Mouse (Mus musculus) forebrain, embryonic 16.5 days (tissue): ENCODE measurements around the gene Mxd4. TPM values are rescaled to one million over a fixed set of nuclear protein-coding genes. Genes with fewer than 3 reads are reported as not detected.

ENCODE experiments used
- ATAC-seq: fragments of 200-750 bp; cut with Nextera tagmentation; 2 replicates; pipeline ENCODE4 v1.8.0; 2017; ENCODE audit warnings: mild to moderate bottlenecking, moderate library complexity
- H3K27ac ChIP-seq: fragments of 300-500 bp; sonication (generic); 2 replicates; pipeline ENCODE4 v1.5.1; 2014; ENCODE audit warnings: low read length, control low read depth
- H3K27me3 ChIP-seq: fragments of 300-500 bp; sonication (generic); replicated peaks from 2 replicates; pipeline ENCODE4 v1.6.1; 2014; ENCODE audit warnings: low read length; ENCODE audit not compliant: control insufficient read depth, insufficient read depth
- H3K36me3 ChIP-seq: fragments of 300-500 bp; sonication (generic); 2 replicates; pipeline ENCODE4 v1.6.1; 2014; ENCODE audit not compliant: control insufficient read depth, insufficient read depth
- H3K4me1 ChIP-seq: fragments of 300-500 bp; sonication (generic); replicated peaks from 2 replicates; pipeline ENCODE4 v1.6.1; 2014; ENCODE audit warnings: low read length; ENCODE audit not compliant: control insufficient read depth, insufficient read depth
- H3K4me2 ChIP-seq: fragments of 300-500 bp; sonication (generic); 2 replicates; pipeline ENCODE4 v1.6.1; 2014; ENCODE audit warnings: mild to moderate bottlenecking, low read length, control low read depth
- H3K4me3 ChIP-seq: fragments of 300-500 bp; sonication (generic); replicated peaks from 2 replicates; pipeline ENCODE4 v1.5.1; 2014; ENCODE audit warnings: mild to moderate bottlenecking, low read length, control low read depth
- H3K9ac ChIP-seq: fragments of 300-500 bp; sonication (generic); replicated peaks from 2 replicates; pipeline ENCODE4 v1.6.1; 2014; ENCODE audit warnings: low read depth, low read length, control low read depth
- H3K9me3 ChIP-seq: fragments of 300-500 bp; sonication (generic); 2 replicates; pipeline ENCODE4 v1.6.1; 2016; ENCODE audit warnings: low read length; ENCODE audit not compliant: control insufficient read depth
- WGBS: fragments of 180-500 bp; shearing (Covaris S2); extraction: QIAGEN DNeasy Blood & Tissue Kit; methylation state at CpG from one replicate; pipeline ENCODE4 v1.1.7; 2014; 5-methylcytosine and 5-hydroxymethylcytosine counted together
- polyA plus RNA-seq: library from polyadenylated mRNA; unstranded; fragments of >200 nt; fragmentation: Nextera tagmentation; extraction: Ambion mirVana; gene quantifications from 2 replicates; pipeline ENCODE4 v1.2.1, GENCODE M21; 2015

The Mxd4 gene
- polyA plus RNA-seq, 1 experiment from 2014 or later = 47.2 TPM

- ATAC-seq = no peak
- Histone ChIP-seq H3K4me1 (peaks cover 28% of the 10 kb centered on the region), H3K9ac (no peak overlapping the region), H3K4me2 (no peak overlapping the region), H3K36me3 (no peaks in the 10 kb centered on the region), H3K9me3 (no peaks in the 10 kb centered on the region), H3K27ac (no peak overlapping the region), H3K27me3 (0 out of 2 replicates have a peak, but pooled peaks cover 2% of the 10 kb centered on the region), H3K4me3 (no peak overlapping the region)
- WGBS = 75% methylated on average over 1 of the region's 1 CpGs
These were observed 2.0 kb upstream of the Mxd4 start for GRCm38 (mm10) chr5:34189521-34189920.

GRCm38 (mm10) chr5:34188856-34189255 is 1.3 kb upstream of the Mxd4 start:
- no peaks in the 10 kb centered on the region for H3K36me3 ChIP-seq
- no peak for ATAC-seq
- no peak overlapping the region for H3K4me2 ChIP-seq
- no peak overlapping the region for H3K9ac ChIP-seq
- H3K27me3 ChIP-seq = 0 out of 2 replicates have a peak, but pooled peaks cover 2% of the 10 kb centered on the region
- no peak overlapping the region for H3K27ac ChIP-seq
- WGBS = 78% methylated on average over 2 of the region's 2 CpGs
- H3K9me3 ChIP-seq = no peaks in the 10 kb centered on the region
- peaks cover 34% of the 10 kb centered on the region for H3K4me1 ChIP-seq
- no peak overlapping the region for H3K4me3 ChIP-seq

- Histone ChIP-seq H3K36me3 (no peaks in the 10 kb centered on the region), H3K27me3 (0 out of 2 replicates have a peak, but pooled peaks cover 2% of the 10 kb centered on the region), H3K9ac (peak overlapping the region; percentile 87), H3K4me3 (peak overlapping the region; percentile 89), H3K27ac (peak overlapping the region; percentile 87), H3K4me1 (peaks cover 34% of the 10 kb centered on the region), H3K4me2 (peak overlapping the region; percentile 92), H3K9me3 (no peaks in the 10 kb centered on the region)
- WGBS = under 1% methylated on average over 31 of the region's 46 CpGs
- peak; percentile 10 for ATAC-seq
These were observed 544 bp downstream of the Mxd4 start for GRCm38 (mm10) chr5:34186961-34187391.

- Histone ChIP-seq H3K4me1 (peaks cover 34% of the 10 kb centered on the region), H3K9ac (peak overlapping the region; percentile 87), H3K36me3 (no peaks in the 10 kb centered on the region), H3K27me3 (0 out of 2 replicates have a peak, but pooled peaks cover 2% of the 10 kb centered on the region), H3K4me2 (peak overlapping the region; percentile 92), H3K4me3 (peak overlapping the region; percentile 89), H3K9me3 (no peaks in the 10 kb centered on the region), H3K27ac (no peak overlapping the region)
- ATAC-seq = no peak
- 63% methylated on average over 2 of the region's 2 CpGs for WGBS
These were observed 1.1 kb downstream of the Mxd4 start for GRCm38 (mm10) chr5:34186391-34186790.

GRCm38 (mm10) chr5:34185791-34186190 is 1.7 kb downstream of the Mxd4 start:
- Histone ChIP-seq H3K4me3 (peak overlapping the region; percentile 89), H3K4me1 (peaks cover 34% of the 10 kb centered on the region), H3K27me3 (0 out of 2 replicates have a peak, but pooled peaks cover 2% of the 10 kb centered on the region), H3K36me3 (no peaks in the 10 kb centered on the region), H3K4me2 (peak overlapping the region; percentile 92), H3K9me3 (no peaks in the 10 kb centered on the region), H3K9ac (no peak overlapping the region), H3K27ac (no peak overlapping the region)
- no peak for ATAC-seq

GRCm38 (mm10) chr5:34185051-34185580 is 2.4 kb downstream of the Mxd4 start:
- H3K27me3 ChIP-seq = 0 out of 2 replicates have a peak, but pooled peaks cover 2% of the 10 kb centered on the region
- no peak overlapping the region for H3K27ac ChIP-seq
- no peaks in the 10 kb centered on the region for H3K9me3 ChIP-seq
- no peak overlapping the region for H3K9ac ChIP-seq
- WGBS = 90% methylated on average over 1 of the region's 1 CpGs
- no peak overlapping the region for H3K4me2 ChIP-seq
- H3K4me3 ChIP-seq = no peak overlapping the region
- peaks cover 34% of the 10 kb centered on the region for H3K4me1 ChIP-seq
- ATAC-seq = no peak
- H3K36me3 ChIP-seq = peaks cover 2% of the 10 kb centered on the region; the same call in 1 of the 2 replicates

- no peak overlapping the region for H3K9ac ChIP-seq
- H3K4me1 ChIP-seq = peaks cover 34% of the 10 kb centered on the region
- no peaks in the 10 kb centered on the region for H3K9me3 ChIP-seq
These were observed 3.5 kb downstream of the Mxd4 start for GRCm38 (mm10) chr5:34183976-34184375.

GRCm38 (mm10) chr5:34183156-34183880 is 4.2 kb downstream of the Mxd4 start:
- Histone ChIP-seq H3K27ac (no peak overlapping the region), H3K4me2 (no peak overlapping the region), H3K9me3 (no peaks in the 10 kb centered on the region), H3K36me3 (peaks cover 5% of the 10 kb centered on the region; the same call in 1 of the 2 replicates), H3K4me3 (no peak overlapping the region), H3K4me1 (peaks cover 31% of the 10 kb centered on the region), H3K27me3 (no peaks in the 10 kb centered on the region), H3K9ac (no peak overlapping the region)
- 63% methylated on average over 5 of the region's 5 CpGs for WGBS
- no peak for ATAC-seq

More at GRCm38 (mm10) chr5:34183976-34184375, 3.5 kb downstream of the Mxd4 start:
- Histone ChIP-seq H3K36me3 (peaks cover 5% of the 10 kb centered on the region; the same call in 1 of the 2 replicates), H3K4me2 (no peak overlapping the region), H3K4me3 (no peak overlapping the region), H3K27ac (no peak overlapping the region), H3K27me3 (no peaks in the 10 kb centered on the region)
- ATAC-seq = no peak
- WGBS = 87% methylated on average over 3 of the region's 3 CpGs

- Histone ChIP-seq H3K4me3 (no peak overlapping the region), H3K27ac (no peak overlapping the region), H3K36me3 (peaks cover 11% of the 10 kb centered on the region), H3K4me2 (no peak overlapping the region), H3K27me3 (no peaks in the 10 kb centered on the region), H3K9ac (no peak overlapping the region), H3K4me1 (peaks cover 28% of the 10 kb centered on the region), H3K9me3 (no peaks in the 10 kb centered on the region)
- ATAC-seq = no peak
- 75% methylated on average over 3 of the region's 3 CpGs for WGBS
These were observed 5.0 kb downstream of the Mxd4 start for GRCm38 (mm10) chr5:34182486-34182885.
